Mouse (Mus musculus): ENCODE measurements around the gene Gng8. TPM values are rescaled to one million over a fixed set of nuclear protein-coding genes. Genes with fewer than 3 reads are reported as not detected.

Gng8 gene
- polyA plus RNA-seq, 1 experiment, result 27.7 TPM

DNA sequence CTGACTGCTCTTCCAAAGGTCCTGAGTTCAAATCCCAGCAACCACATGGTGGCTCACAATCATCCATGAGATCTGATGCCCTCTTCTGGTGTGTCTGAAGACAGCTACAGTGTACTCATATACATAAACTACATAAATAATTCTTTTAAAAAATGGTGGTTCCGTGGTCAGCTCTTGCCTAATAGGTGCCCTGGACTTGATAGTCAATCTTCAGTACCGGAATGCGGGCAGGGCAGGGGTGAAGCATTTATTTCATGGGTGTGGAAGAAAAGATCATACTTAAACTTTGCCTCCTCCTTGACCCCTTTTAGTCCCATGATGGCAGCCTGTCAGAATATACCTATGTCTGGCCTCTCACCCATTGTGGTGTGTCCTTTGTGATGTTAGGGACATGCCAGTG is 20.3 kb downstream of the Gng8 start:
- Histone ChIP-seq H3K4me1 (ENCODE audit: control insufficient read depth, insufficient read depth, low read length) (peaks cover 6% of the 10 kb centered on the region; the same call in 1 of the 2 replicates), H3K4me3 (replicated peaks; ENCODE audit: extremely low read depth, low read depth, low read length) (no peak overlapping the region)
- TF ChIP-seq CTCF (IDR thresholded peaks at IDR 0.05; ENCODE audit: insufficient read depth, low read length) (no peak), POLR2A (IDR thresholded peaks at IDR 0.05; ENCODE audit: borderline replicate concordance, extremely low read depth, low read depth, low read length) (no peak)
- no peak for DNase-seq
- WGBS, result 90% methylated on average over 3 of the region's 3 CpGs

DNA sequence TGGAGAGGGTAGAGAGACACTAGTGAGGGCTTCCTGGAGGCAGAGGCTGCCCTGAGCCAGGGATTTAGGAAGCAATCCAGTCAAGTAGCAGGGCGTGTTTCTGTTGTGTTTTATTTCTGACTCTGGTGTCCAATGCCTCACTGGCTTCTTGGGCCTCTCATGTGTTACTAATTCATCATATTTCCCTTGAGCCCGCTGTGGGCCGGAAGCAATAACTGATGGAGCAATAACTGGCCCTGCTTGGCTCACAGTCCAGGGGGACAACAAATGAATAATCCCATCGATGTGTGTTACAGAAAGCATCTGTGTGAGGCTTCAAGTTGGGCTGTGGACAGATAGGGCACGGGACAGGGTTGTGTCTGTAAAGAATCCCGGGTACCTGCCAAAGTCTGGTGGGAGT is 20.8 kb downstream of the Gng8 start:
- no peak for DNase-seq
- 0 out of 2 replicates have a peak, but pooled peaks cover 3% of the 10 kb centered on the region for H3K4me1 ChIP-seq (ENCODE audit: control insufficient read depth, insufficient read depth, low read length)
- 63% methylated on average over 6 of the region's 6 CpGs for WGBS
- no peak overlapping the region for H3K4me3 ChIP-seq (replicated peaks; ENCODE audit: extremely low read depth, low read depth, low read length)
- TF ChIP-seq POLR2A (IDR thresholded peaks at IDR 0.05; ENCODE audit: borderline replicate concordance, extremely low read depth, low read depth, low read length) (no peak), CTCF (IDR thresholded peaks at IDR 0.05; ENCODE audit: insufficient read depth, low read length) (no peak)

DNA sequence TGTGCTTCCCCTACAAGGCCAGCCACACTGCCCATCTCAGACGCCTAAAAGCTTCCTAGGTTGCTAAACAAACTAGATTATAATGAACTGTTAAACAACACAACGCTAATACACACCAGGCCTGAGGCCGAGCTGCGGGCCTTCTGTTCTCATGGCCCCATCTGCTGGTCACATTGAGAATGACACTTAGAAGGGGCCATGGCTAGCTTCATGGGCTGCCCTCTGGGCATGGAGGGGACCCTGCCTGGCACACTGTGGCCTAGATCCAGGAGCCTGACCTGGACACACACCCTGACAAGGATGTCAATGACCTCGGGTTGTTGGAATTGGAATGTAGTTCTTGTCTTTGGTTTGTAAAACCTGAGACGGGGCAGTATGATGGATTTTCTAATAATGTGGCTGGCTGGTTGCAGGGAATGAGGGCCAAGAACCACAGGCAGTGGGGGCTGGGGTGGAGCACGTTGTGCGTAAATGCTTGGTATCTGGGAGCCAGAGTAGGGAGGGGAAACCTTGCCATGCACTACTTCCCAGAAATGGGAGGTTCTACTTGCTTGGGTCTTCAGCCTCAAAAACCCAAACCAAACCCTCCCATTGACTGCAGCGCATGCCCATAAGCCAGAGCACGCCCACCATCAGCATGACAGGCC is 22.3 kb downstream of the Gng8 start:
- Histone ChIP-seq H3K4me3 (replicated peaks; ENCODE audit: extremely low read depth, low read depth, low read length) (no peak overlapping the region), H3K4me1 (ENCODE audit: control insufficient read depth, insufficient read depth, low read length) (no peaks in the 10 kb centered on the region)
- TF ChIP-seq CTCF (IDR thresholded peaks at IDR 0.05; ENCODE audit: insufficient read depth, low read length), result peak; percentile 87
- 0 out of 2 replicates have a peak, but pooled peaks have one; percentile 10 for TF ChIP-seq POLR2A (IDR thresholded peaks at IDR 0.05; ENCODE audit: borderline replicate concordance, extremely low read depth, low read depth, low read length)
- 27% methylated on average over 10 of the region's 10 CpGs for WGBS
- DNase-seq, result peak; percentile 66

DNA sequence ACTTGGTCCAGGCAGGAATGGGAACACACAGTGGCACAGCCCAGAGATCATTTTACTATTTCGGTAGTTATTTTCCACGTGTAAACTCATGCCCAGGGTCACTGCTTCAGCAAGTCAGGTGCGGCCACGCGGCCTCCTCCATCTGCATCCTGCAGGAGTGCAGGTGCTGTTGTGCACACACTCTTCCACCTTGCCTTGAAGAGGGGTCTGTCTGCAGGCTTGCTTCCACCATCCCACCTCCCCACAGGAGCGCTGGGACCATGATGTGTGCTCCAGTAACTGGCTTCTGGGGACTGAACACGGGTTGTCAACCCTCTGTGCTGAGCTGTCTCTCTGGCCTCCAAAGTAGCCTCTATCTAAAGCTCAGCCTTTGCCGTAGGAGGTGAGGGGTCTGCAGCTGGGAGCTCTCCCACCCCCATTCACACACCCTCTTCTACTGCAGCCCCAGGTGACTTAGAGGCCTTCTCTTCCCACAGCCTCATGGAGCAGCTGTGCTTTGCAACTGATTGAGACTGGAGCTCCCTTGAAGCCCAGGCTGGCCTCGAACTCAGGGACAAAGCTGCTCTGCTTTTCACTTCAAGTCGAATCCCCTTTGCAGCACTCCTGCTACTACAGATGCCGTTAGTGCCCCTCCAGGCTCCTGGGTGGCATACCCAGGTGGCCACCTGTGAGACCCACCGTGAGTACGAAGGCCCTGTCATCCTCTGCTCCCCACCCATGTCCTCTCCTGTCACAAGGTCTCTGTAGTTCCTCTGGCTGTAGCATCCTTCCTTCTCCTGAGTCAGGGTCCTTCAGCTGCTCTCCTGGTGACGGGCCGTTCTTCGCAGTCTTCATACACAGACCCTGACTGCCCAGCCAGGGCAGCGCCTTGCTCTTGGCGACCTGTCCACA is 23.1 kb downstream of the Gng8 start:
- no peak for DNase-seq
- TF ChIP-seq CTCF (IDR thresholded peaks at IDR 0.05; ENCODE audit: insufficient read depth, low read length) (no peak), POLR2A (IDR thresholded peaks at IDR 0.05; ENCODE audit: borderline replicate concordance, extremely low read depth, low read depth, low read length) (no peak)
- WGBS, result 83% methylated on average over 18 of the region's 18 CpGs
- no peaks in the 10 kb centered on the region for H3K4me1 ChIP-seq (ENCODE audit: control insufficient read depth, insufficient read depth, low read length)
- H3K4me3 ChIP-seq (replicated peaks; ENCODE audit: extremely low read depth, low read depth, low read length), result no peak overlapping the region

DNA sequence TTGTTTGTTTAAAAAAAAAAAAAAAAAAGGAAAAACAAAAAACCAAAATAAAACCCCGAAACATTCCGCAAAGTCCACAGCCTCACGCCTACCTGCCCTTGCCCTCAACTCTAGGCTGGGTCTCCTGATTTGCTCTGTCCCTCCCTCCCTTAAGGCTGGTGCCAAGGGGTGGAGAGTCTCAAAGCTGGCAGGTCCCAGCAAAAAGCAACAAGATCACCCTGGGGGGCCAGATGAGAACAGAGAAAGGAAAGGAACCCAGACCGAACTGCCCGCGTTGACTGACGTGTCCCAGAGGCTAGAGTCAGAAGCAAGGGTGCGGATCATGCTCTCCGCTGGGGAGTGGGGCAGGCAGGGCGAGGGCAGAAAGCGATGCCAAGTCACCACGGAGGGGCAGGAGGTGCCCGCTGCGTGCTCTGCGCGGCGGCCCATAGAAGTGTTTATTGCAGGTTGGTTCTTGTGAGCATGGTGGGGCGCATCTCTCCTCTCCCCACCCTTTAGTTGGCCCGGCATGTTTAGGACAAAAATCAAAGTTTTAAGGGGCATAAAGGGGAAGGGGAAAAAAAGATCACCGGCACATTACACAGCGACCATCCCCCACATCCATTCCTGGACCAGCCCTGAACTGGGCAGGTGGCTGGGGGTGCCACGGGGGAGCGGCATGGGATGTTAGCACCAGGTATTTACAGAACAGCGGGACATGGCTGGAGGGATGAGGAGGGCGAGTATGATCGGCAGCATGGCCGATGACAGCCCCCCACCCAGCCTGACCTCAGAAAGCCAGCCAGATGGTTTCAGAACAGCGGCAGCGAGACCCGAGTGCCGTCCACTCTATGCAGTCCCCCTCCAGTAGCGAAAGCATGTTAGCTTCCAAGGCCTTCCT is 24.1 kb downstream of the Gng8 start:
- DNase-seq, result no peak
- H3K4me3 ChIP-seq (replicated peaks; ENCODE audit: extremely low read depth, low read depth, low read length), result no peak overlapping the region
- no peaks in the 10 kb centered on the region for H3K4me1 ChIP-seq (ENCODE audit: control insufficient read depth, insufficient read depth, low read length)
- WGBS, result 85% methylated on average over 32 of the region's 32 CpGs
- no peak for TF ChIP-seq CTCF (IDR thresholded peaks at IDR 0.05; ENCODE audit: insufficient read depth, low read length)
- no peak for TF ChIP-seq POLR2A (IDR thresholded peaks at IDR 0.05; ENCODE audit: borderline replicate concordance, extremely low read depth, low read depth, low read length)

DNA sequence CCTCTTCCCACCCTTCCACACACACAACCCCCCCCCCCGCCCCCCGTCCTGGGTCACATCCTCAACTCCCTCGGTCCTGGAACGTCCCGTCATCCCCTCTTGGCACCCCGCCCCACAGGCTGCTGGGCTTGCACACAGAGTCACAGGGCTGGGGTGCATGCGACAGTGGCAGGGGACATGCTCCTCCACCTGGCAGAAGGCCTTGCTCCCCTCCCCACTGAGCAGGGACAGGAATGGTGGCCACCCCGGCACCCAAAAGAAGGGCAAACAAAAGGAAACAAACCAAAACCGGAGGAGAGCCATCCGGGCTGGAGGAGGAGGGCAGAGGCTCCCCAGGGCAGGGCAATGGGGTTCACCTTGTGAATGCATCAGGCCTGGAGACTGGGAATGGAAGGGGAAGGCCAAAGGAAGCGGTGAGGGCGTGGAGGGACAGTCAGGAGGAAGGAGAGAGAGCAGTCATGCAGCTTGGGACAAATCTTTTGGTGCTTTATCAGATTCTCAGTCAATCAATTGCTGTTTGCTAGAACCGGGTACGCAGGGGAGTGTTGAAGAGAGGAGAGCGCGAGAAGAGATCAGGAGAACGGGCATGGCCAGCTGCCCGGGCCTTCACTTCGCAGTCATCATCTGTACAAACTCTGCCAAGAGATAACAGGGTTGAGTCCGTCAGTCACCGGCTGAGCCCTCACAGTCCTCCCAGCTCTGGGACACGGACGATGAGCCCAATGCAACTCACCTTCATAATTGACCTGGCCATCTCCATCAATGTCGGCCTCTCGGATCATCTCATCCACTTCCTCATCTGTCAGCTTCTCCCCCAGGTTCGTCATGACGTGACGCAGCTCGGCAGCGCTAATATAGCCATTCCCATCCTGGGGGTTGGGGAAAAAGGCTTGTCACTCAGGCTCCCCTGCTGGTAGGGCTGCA is 25.0 kb downstream of the Gng8 start:
- no peak for DNase-seq
- TF ChIP-seq POLR2A (IDR thresholded peaks at IDR 0.05; ENCODE audit: borderline replicate concordance, extremely low read depth, low read depth, low read length) (no peak), CTCF (IDR thresholded peaks at IDR 0.05; ENCODE audit: insufficient read depth, low read length) (no peak)
- no peak overlapping the region for H3K4me3 ChIP-seq (replicated peaks; ENCODE audit: extremely low read depth, low read depth, low read length)
- 70% methylated on average over 30 of the region's 30 CpGs for WGBS
- peaks cover 8% of the 10 kb centered on the region for H3K4me1 ChIP-seq (ENCODE audit: control insufficient read depth, insufficient read depth, low read length)

DNA sequence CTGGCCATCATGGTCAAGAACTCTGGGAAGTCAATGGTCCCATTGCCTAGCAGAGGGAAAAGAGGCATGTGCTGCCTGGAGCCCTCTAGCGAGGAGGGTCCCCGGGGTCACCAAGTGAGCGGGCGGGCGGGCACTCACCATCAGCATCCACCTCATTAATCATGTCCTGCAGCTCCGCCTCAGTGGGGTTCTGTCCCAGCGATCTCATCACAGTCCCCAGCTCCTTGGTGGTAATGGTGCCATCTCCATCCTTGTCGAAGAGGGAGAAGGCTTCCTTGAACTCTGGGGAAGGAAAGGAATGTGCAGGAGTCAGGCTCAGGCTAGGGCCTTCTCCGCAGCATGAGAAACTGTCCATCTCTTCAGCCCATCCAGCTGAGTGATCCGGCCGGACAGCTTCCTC is 25.9 kb downstream of the Gng8 start:
- 62% methylated on average over 11 of the region's 11 CpGs for WGBS
- Histone ChIP-seq H3K4me1 (ENCODE audit: control insufficient read depth, insufficient read depth, low read length) (peaks cover 14% of the 10 kb centered on the region), H3K4me3 (replicated peaks; ENCODE audit: extremely low read depth, low read depth, low read length) (no peak overlapping the region)
- no peak for TF ChIP-seq CTCF (IDR thresholded peaks at IDR 0.05; ENCODE audit: insufficient read depth, low read length)
- TF ChIP-seq POLR2A (IDR thresholded peaks at IDR 0.05; ENCODE audit: borderline replicate concordance, extremely low read depth, low read depth, low read length), result no peak
- DNase-seq, result no peak

DNA sequence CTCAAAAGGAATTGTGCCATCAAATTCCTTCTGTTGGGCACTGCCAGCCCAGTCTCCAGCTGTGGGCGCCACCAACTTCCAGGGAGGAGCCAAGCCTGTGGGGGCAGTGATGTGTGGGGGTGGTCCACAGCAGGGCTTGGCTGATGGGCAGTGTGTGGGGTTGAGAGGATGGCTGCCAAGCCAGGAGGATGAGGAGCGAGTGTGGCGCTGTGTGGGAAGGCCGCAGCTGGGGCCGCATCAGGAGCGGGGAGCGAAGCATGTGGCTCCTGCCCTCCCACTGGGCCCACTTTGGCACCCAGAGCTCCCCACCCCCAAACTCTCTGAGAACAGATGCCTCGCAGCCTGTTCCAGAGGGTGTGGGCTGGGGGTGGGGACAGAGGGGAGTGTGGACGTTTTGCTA is 26.4 kb downstream of the Gng8 start:
- TF ChIP-seq CTCF (IDR thresholded peaks at IDR 0.05; ENCODE audit: insufficient read depth, low read length) (no peak), POLR2A (IDR thresholded peaks at IDR 0.05; ENCODE audit: borderline replicate concordance, extremely low read depth, low read depth, low read length) (no peak)
- Histone ChIP-seq H3K4me1 (ENCODE audit: control insufficient read depth, insufficient read depth, low read length) (peaks cover 17% of the 10 kb centered on the region), H3K4me3 (replicated peaks; ENCODE audit: extremely low read depth, low read depth, low read length) (no peak overlapping the region)
- DNase-seq, result no peak
- 73% methylated on average over 9 of the region's 9 CpGs for WGBS
